1 mouse cellular context compared by ENCODE assay signal in the genomic region with DNA sequence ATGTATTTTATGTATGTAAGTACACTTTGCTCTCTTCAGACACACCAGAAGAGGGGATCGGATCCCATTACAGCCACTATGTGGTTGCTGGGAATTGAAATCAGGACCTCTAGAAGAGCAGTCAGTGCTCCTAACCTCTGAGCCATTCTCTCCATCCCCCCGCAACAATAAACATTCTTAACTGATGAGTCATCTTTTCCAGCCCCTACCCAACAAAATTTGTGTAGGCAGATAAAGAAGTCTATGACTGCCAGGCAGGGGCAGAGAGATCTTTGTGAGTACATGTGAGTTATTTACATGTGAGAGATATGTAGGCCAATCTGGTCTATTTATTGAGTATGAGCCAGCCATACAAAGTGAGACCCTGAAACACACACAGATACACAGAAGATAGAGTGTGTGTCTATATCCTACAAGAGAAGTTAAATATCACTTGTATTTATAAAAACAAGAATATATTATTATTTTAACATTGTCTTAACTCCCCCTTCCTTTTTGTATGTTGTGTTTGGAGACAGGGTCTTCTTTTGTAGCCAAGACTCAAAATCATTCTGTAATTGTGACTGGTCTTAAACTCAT.
TF ChIP-seq lines count a peak whose summit lies in the region.

No protein-coding gene starts in this region.

TF ChIP-seq in CH12.LX, 34 proteins besides CTCF, POLR2A, EP300 and RAD21 (continued from another document):
- 0 out of 2 replicates have a peak, but pooled peaks have one; percentile 28 for TF ChIP-seq SIN3A (IDR thresholded peaks at IDR 0.05; ENCODE audit: low read length)
- peak; percentile 21; the same call in 1 of the 2 replicates for TF ChIP-seq ETS1 (conservative IDR thresholded peaks at IDR 0.05; ENCODE audit: low read depth, low read length)
- TF ChIP-seq MAFK (IDR thresholded peaks at IDR 0.05; ENCODE audit: insufficient replicate concordance, low read length) = no peak
- TF ChIP-seq MEF2A (IDR thresholded peaks at IDR 0.05; ENCODE audit: borderline replicate concordance, low read depth, low read length) = peak; percentile 18; the same call in 1 of the 2 replicates
- no peak for TF ChIP-seq USF1 (IDR thresholded peaks at IDR 0.05; ENCODE audit: low read depth, low read length)
- TF ChIP-seq CHD1 (IDR thresholded peaks at IDR 0.05; ENCODE audit: low read depth, low read length) = peak; percentile 82; the same call in 1 of the 2 replicates
- peak; percentile 93 for TF ChIP-seq JUND (conservative IDR thresholded peaks at IDR 0.05; ENCODE audit: low read depth, low read length)
- no peak for TF ChIP-seq IRF4 (IDR thresholded peaks at IDR 0.05; ENCODE audit: low read depth, low read length)
- no peak for TF ChIP-seq RCOR1 (conservative IDR thresholded peaks at IDR 0.05; ENCODE audit: low read depth, low read length)
- TF ChIP-seq JUN (IDR thresholded peaks at IDR 0.05; ENCODE audit: insufficient read depth, low read depth, low read length) = peak; percentile 78
- no peak for TF ChIP-seq NELFE (IDR thresholded peaks at IDR 0.05; ENCODE audit: low read depth, low read length)
- TF ChIP-seq USF2 (conservative IDR thresholded peaks at IDR 0.05; ENCODE audit: low read depth, low read length) = no peak
- TF ChIP-seq MAX (IDR thresholded peaks at IDR 0.05; ENCODE audit: low read length) = no peak
- TF ChIP-seq ZC3H11A (IDR thresholded peaks at IDR 0.05; ENCODE audit: low read depth, low read length) = no peak
- TF ChIP-seq ZNF384 (IDR thresholded peaks at IDR 0.05; ENCODE audit: low read depth, low read length) = no peak; the same call in 1 of the 2 replicates
- no peak for TF ChIP-seq KAT2A (IDR thresholded peaks at IDR 0.05; ENCODE audit: insufficient replicate concordance, low read length)
- no peak for TF ChIP-seq ELF1 (IDR thresholded peaks at IDR 0.05; ENCODE audit: low read depth, low read length)
- TF ChIP-seq POLR2AphosphoS2 (IDR thresholded peaks at IDR 0.05; ENCODE audit: low read depth, low read length) = no peak
- TF ChIP-seq ZKSCAN1 (IDR thresholded peaks at IDR 0.05; ENCODE audit: borderline replicate concordance, low read depth, low read length) = no peak
- TF ChIP-seq MXI1 (IDR thresholded peaks at IDR 0.05; ENCODE audit: low read depth, low read length) = no peak
- no peak for TF ChIP-seq HCFC1 (IDR thresholded peaks at IDR 0.05; ENCODE audit: low read depth, low read length)
- peak; percentile 48; the same call in 1 of the 2 replicates for TF ChIP-seq MAZ (IDR thresholded peaks at IDR 0.05; ENCODE audit: low read depth, low read length)
- TF ChIP-seq MYC (IDR thresholded peaks at IDR 0.05; ENCODE audit: low read depth, low read length) = no peak
- TF ChIP-seq TCF12 (IDR thresholded peaks at IDR 0.05; ENCODE audit: low read depth, low read length) = no peak
- no peak for TF ChIP-seq BHLHE40 (IDR thresholded peaks at IDR 0.05; ENCODE audit: low read depth, low read length)
